Mouse (Mus musculus): ENCODE results near the gene Birc7. TPM values are rescaled to one million over a fixed set of nuclear protein-coding genes. Genes with fewer than 3 reads are reported as not detected.

Gene Birc7
- total RNA-seq, 2 experiments from 2014 or later: not detected

- intact Hi-C loops (cut with DNase I): no loop called here
- no peak for DNase-seq (ENCODE audit: low spot score in 2 of 2)
These were observed 30.8 kb downstream of the Birc7 start for GRCm38 (mm10) chr2:180959605-180960004.

GRCm38 (mm10) chr2:180960187-180960586 is 31.4 kb downstream of the Birc7 start:
- DNase-seq (ENCODE audit: low spot score in 2 of 2): no peak
- intact Hi-C loops (cut with DNase I): no loop called here

- DNase-seq (ENCODE audit: low spot score in 2 of 2): no peak
- intact Hi-C loops (cut with DNase I): no loop called here
These were observed 33.9 kb downstream of the Birc7 start for GRCm38 (mm10) chr2:180962616-180963308.

GRCm38 (mm10) chr2:180963956-180964355 is 35.1 kb downstream of the Birc7 start:
- intact Hi-C loops (cut with DNase I): no loop called here
- peak; percentile 67 to 73 for DNase-seq (ENCODE audit: low spot score in 2 of 2)

- intact Hi-C loops (cut with DNase I): loop anchor here (2.0 kb wide), 1 partner anchor 45 kb away; the partner anchor contains the start of gene Ythdf1
- DNase-seq (ENCODE audit: low spot score in 2 of 2): no peak
These were observed 37.5 kb downstream of the Birc7 start for GRCm38 (mm10) chr2:180966092-180966882.

- DNase-seq (ENCODE audit: low spot score in 2 of 2): peak; percentile 93 to 96
- intact Hi-C loops (cut with DNase I): loop anchor here (2.0 kb wide), 1 partner anchor 46 kb away; the partner anchor contains the start of gene Ythdf1
These were observed 38.4 kb downstream of the Birc7 start, which contains the start of gene Arfgap1 for GRCm38 (mm10) chr2:180967010-180967763. TSS of gene Arfgap1 (plus strand) at chr2:180967225.

- intact Hi-C loops (cut with DNase I): no loop called here
- no peak for DNase-seq (ENCODE audit: low spot score in 2 of 2)
These were observed 52.3 kb downstream of the Birc7 start for GRCm38 (mm10) chr2:180981133-180981532.

Small RNA genes within 50 kb of the gene (microRNA-seq; reads per million reads assigned to microRNA genes)
- gene Mir124a-3: 5.1 reads per million, percentile 17 among the genes with 10 or more reads in this experiment

Other genes with a start within 250 kb of the Birc7 start
- 10 to 100 TPM; 51.2 to 62.8 TPM for gene Dido1, start 219.0 kb upstream of the Birc7 start, total RNA-seq (2021)
- 10 to 100 TPM; 63.1 to 63.3 TPM for gene Gid8, start 218.9 kb upstream of the Birc7 start, total RNA-seq (2021)
- gene Slc17a9, start 203.8 kb upstream of the Birc7 start, total RNA-seq (2021): under 1 TPM; 0.27 to 0.39 TPM
- gene Bhlhe23, start 152.1 kb upstream of the Birc7 start, total RNA-seq (2021): under 1 TPM in 1 of 2 experiments, not detected in 1; 0.17 TPM
- 10 to 100 TPM; 54.1 to 56.8 TPM for gene Ythdf1, start 8.1 kb upstream of the Birc7 start, total RNA-seq (2021)
- gene Nkain4, start 25.7 kb downstream of the Birc7 start, total RNA-seq (2021): 10 to 100 TPM; 35.9 to 45.2 TPM
- 100 to 1,000 TPM; 141 to 151 TPM for gene Arfgap1, start 38.2 kb downstream of the Birc7 start, total RNA-seq (2021)
- gene Col20a1, start 57.5 kb downstream of the Birc7 start, total RNA-seq (2021): 1 to 10 TPM; 1.3 to 2.1 TPM
- gene Chrna4, start 114.5 kb downstream of the Birc7 start, total RNA-seq (2021): 10 to 100 TPM; 36.3 to 45.4 TPM
- gene Kcnq2, start 206.3 kb downstream of the Birc7 start, total RNA-seq (2021): 100 to 1,000 TPM; 225 to 264 TPM
- 1,000 to 10,000 TPM; 1,312 to 1,553 TPM for gene Eef1a2, start 228.0 kb downstream of the Birc7 start, total RNA-seq (2021)

Data from left cerebral cortex, postnatal 36 days (tissue).